Mouse (Mus musculus) right cerebral cortex, postnatal 25 days (tissue): Measurements from ENCODE around the gene Tarbp1.
A peak's percentile ranks its signal among the peaks of the same experiment; 100 is the strongest.

ENCODE experiments used
- DNase-seq: peaks from one replicate; pipeline ENCODE4 v3.0.0; 2022

Gene Tarbp1

GRCm38 (mm10) chr8:126474299-126475187 is at the start of gene Tarbp1:
Gene Tarbp1 (minus strand): TSS chr8:126475065.
- DNase-seq: peak; percentile 92

- peak; percentile 85 for DNase-seq
These were observed 49.5 kb upstream of the Tarbp1 start for GRCm38 (mm10) chr8:126524233-126524985.

DNA sequence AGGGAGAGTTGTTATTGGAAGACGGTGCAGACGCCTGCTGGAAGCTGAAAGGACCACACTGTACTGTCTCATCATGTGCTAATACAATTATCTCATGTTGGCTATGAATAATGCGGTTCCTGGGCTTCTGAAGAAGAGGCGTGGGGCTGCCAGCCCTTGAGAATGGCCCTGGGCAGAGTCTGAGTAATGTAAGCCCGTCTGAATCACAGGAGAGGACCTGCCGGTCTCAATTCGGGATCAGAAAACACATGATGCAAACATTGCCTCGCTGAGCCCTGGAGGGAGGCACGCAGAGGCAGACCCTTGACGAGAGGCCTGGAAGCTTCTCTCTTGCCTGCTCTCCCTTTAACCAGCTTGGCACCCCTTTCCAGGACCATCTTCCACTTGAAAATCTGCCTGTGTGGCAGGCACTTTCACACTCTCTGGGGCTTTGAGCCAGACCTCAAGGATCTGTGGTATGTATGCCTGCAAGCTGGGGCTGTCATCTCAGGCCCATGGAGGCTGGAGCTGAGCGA is 48.3 kb upstream of the Tarbp1 start:
- no peak for DNase-seq

DNA sequence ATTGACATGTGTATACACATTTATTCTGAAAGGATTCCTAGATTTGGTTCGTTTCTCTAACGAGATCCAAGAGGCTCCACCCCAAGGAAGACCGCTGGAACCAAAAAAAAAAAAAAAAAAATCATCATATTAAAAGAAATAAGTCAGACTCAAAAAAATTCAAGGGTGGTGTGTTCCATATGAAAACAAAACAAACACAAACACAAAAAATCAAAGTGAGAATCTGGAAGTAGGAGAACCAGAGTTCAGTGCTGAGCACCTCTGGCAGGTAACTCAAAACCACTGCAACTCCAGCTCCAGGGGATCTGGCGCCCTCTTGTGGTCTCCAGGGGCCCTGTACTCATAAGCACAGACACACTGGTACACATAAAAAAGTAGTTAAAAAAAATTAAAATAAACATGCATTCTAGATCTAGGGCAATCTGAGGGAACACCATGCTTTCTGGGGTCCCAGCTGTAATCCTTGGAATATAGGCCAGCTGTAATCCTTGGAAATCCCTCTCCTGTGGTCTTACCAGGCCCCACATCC is 44.6 kb upstream of the Tarbp1 start:
- no peak for DNase-seq

- peak; percentile 97 for DNase-seq
These were observed 42.0 kb upstream of the Tarbp1 start for GRCm38 (mm10) chr8:126516620-126517577.

GRCm38 (mm10) chr8:126514011-126514964 is 39.4 kb upstream of the Tarbp1 start:
- DNase-seq: no peak

DNA sequence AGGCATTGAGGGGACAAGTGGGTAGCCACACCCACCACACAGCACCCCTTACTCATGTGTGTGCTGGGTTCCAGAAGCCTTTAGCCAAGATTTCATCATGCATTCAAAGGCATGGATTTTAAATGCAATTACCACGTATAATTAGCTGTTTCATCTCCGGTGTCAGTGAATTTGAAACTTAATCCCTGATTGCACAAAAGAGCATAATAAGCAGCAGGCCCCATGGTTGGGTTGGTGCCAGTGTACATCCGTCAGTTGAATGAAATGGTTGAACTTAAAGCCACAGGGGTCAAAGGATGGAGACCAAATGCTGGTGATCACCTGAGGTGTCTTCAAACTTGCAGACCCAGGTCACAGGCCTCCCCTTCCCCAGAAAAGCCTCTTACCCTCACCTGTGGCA is 36.0 kb upstream of the Tarbp1 start:
- DNase-seq: no peak

GRCm38 (mm10) chr8:126509635-126510034 is 34.8 kb upstream of the Tarbp1 start:
- no peak for DNase-seq

- DNase-seq: no peak
These were observed 34.2 kb upstream of the Tarbp1 start for GRCm38 (mm10) chr8:126508871-126509586.

- no peak for DNase-seq
These were observed 33.4 kb upstream of the Tarbp1 start for GRCm38 (mm10) chr8:126508221-126508620.

DNA sequence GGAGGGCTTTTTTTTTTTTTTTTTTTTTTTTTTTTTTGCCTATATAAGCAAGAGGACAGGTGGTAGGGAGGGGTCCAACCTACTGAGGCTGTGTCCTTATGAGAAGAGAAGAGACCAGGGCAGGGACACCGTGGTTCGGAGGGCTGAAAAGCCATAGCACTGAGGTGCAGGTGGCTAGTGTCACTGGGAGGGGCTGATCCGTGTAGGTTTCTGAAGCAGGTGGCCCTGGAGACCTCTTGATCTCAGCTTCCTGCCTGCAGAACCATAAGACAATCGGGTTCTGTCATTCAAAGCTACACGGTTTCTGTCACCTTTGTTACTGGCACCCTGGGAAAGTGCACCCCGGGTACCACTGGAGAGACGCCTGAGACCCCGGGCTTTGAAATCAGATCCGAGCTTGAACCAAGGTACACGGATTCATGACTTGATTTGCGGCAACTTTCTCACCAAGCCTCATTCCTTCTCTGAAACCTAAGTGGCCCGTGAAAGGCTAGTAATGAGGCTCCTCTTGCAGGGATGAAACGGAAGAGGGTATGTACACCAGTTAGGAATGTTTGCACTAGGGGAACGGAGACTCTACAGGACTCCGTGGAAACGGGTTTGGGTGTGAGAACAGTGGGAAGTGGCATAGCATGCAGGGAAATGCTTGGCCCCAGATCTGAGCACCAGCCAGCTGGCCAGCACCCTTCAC is 29.8 kb upstream of the Tarbp1 start:
- DNase-seq: no peak

DNA sequence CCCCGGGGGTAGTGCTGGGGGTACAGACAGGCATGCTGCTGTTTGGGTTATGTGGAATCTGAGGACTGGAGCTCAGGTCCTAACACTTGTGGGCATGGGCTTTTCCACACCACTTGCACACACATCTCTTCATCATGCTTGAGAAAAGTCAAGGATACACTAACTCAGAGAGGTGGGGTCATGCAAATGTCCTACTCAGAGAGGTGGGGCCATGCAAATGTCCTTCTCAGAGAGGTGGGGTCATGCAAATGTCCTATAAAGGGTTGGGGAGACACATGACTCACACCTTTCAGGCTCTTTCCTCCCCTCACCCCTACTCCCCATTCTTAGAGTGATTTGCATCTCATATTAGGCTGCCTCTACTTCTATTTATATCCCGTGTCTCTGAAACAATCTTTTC is 27.9 kb upstream of the Tarbp1 start:
- DNase-seq: no peak

GRCm38 (mm10) chr8:126499371-126499770 is 24.5 kb upstream of the Tarbp1 start:
- no peak for DNase-seq

GRCm38 (mm10) chr8:126498465-126498864 is 23.6 kb upstream of the Tarbp1 start:
- no peak for DNase-seq

DNA sequence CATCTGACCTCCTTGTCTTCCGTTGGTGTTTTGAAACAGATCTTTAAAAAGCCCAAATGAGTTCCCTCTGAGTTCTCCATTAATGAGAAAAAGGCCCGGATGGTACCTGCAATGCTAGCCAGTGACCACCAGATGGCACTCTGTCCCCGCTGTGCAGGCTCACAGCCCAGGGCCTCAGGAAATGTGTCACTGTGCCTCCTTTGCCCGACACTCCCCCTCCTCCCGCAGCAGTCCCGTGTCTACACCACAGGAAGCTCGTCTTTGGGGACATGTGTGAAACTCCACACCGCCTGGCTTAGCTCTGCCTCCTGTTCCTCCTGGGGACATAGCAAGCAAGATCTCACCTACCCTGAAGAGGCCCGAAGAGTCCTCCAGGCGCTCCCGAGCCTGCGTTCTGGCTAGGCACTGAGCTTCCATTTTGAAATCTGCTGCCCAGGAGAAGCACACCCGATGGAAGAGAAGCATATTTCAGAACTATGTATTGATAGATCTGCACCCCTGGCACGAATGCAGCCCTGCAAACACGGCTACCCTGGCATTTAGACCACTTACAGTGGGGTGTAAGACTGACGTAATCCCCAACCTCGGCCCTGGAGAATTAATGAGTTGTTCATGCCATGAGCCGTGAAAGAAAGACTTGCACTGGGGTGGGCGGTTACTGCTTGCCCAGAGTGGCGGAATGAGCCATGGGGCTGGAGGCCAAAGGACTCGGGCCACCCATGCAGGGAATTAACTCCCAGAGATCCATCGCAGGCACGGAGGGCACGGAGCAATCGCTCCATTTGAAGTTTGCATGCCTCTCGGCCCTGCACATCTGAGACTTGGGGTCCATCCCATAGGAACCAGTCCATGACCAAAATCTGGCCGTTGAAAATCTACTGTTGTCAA is 22.9 kb upstream of the Tarbp1 start:
- peak; percentile 90 for DNase-seq

- no peak for DNase-seq
These were observed 22.1 kb upstream of the Tarbp1 start for GRCm38 (mm10) chr8:126496915-126497314.

- DNase-seq: no peak
These were observed 20.6 kb upstream of the Tarbp1 start for GRCm38 (mm10) chr8:126495461-126495860.
